Mouse (Mus musculus) urinary bladder, adult 2 months (tissue): ENCODE data around the gene Sele. TPM values are rescaled to one million over a fixed set of nuclear protein-coding genes. Genes with fewer than 3 reads are reported as not detected.
"Not testable (repeated sequence)": the region's sequence is repeated elsewhere in the genome, so short reads cannot be mapped to it uniquely, and the experiment has no call there.

Experiments
- DNase-seq: peaks from one replicate; pipeline ENCODE4 v3.0.0; 2022; ENCODE audit warnings: low spot score
- polyA plus RNA-seq: library from polyadenylated mRNA; depleted of rRNA; stranded (reverse); fragments of >200 nt; gene quantifications from 2 replicates; pipeline ENCODE4 v1.2.3, GENCODE M21; 2012; rRNA removed

The Sele gene
- 13.6 and 18.0 TPM in 2 replicates for polyA plus RNA-seq

- no peak for DNase-seq
Observed at GRCm38 (mm10) chr1:164047934-164048333, at the start of gene Sele. Gene Sele (plus strand): TSS chr1:164048234.

GRCm38 (mm10) chr1:164001831-164002452, 46.1 kb upstream of the Sele start:
- DNase-seq, result no peak

GRCm38 (mm10) chr1:164004311-164004710, 43.7 kb upstream of the Sele start:
- DNase-seq, result no peak

GRCm38 (mm10) chr1:164009235-164009634, 38.8 kb upstream of the Sele start:
- no peak for DNase-seq

GRCm38 (mm10) chr1:164014616-164015015, 33.4 kb upstream of the Sele start:
- DNase-seq, result no peak

- no peak for DNase-seq
Observed at GRCm38 (mm10) chr1:164018221-164018896, 29.7 kb upstream of the Sele start.

- DNase-seq, result no peak
Observed at GRCm38 (mm10) chr1:164019789-164020188, 28.2 kb upstream of the Sele start.

GRCm38 (mm10) chr1:164020746-164021145, 27.3 kb upstream of the Sele start:
- not testable (repeated sequence) for DNase-seq

GRCm38 (mm10) chr1:164022106-164022505, 25.9 kb upstream of the Sele start:
- not testable (repeated sequence) for DNase-seq

GRCm38 (mm10) chr1:164025685-164026084, 22.3 kb upstream of the Sele start:
- no peak for DNase-seq

GRCm38 (mm10) chr1:164027416-164027815, 20.6 kb upstream of the Sele start:
- DNase-seq, result no peak

GRCm38 (mm10) chr1:164040385-164041135, 7.5 kb upstream of the Sele start:
- DNase-seq, result no peak

- DNase-seq, result no peak
Observed at GRCm38 (mm10) chr1:164043549-164043948, 4.5 kb upstream of the Sele start.

- DNase-seq, result no peak
Observed at GRCm38 (mm10) chr1:164053561-164053960, 5.5 kb downstream of the Sele start.

GRCm38 (mm10) chr1:164054800-164055199, 6.8 kb downstream of the Sele start:
- no peak for DNase-seq

- DNase-seq, result no peak
Observed at GRCm38 (mm10) chr1:164060071-164060470, 12.0 kb downstream of the Sele start.

- DNase-seq, result no peak
Observed at GRCm38 (mm10) chr1:164061278-164061677, 13.2 kb downstream of the Sele start.

GRCm38 (mm10) chr1:164061925-164062324, 13.9 kb downstream of the Sele start, which contains the start of gene Sell:
Gene Sell (plus strand): TSS chr1:164061982.
- no peak for DNase-seq

- no peak for DNase-seq
Observed at GRCm38 (mm10) chr1:164062856-164063255, 14.8 kb downstream of the Sele start.

GRCm38 (mm10) chr1:164063745-164064144, 15.7 kb downstream of the Sele start:
- no peak for DNase-seq

GRCm38 (mm10) chr1:164069261-164069660, 21.2 kb downstream of the Sele start:
- no peak for DNase-seq

GRCm38 (mm10) chr1:164070461-164070860, 22.4 kb downstream of the Sele start:
- no peak for DNase-seq

GRCm38 (mm10) chr1:164071111-164071510, 23.1 kb downstream of the Sele start:
- no peak for DNase-seq
